Mouse (Mus musculus): Measurements from ENCODE around the gene Vwf.

GRCm38 (mm10) chr6:125620764-125621163, 74.2 kb downstream of the Vwf start:
- TF ChIP-seq POLR2A (IDR thresholded peaks at IDR 0.05; ENCODE audit: low read depth, low read length) (no peak), CTCF (IDR thresholded peaks at IDR 0.05; ENCODE audit: extremely low read depth, insufficient read length, insufficient replicate concordance, low read depth, low read length) (peak; percentile 48; the same call in 1 of the 2 replicates)
